Mouse (Mus musculus) left cerebral cortex, adult 6 months (tissue): ENCODE measurements around the gene Gm17402. TPM values are rescaled to one million over a fixed set of nuclear protein-coding genes. Genes with fewer than 3 reads are reported as not detected.

Experiments
- long read RNA-seq, 2 experiments: library from polyadenylated mRNA; unstranded; transcript quantifications; one replicate each; pipeline ENCODE4 v2.0.0; 2019 to 2020
- polyA plus RNA-seq: library from polyadenylated mRNA; unstranded; fragments of <200 nt; fragmentation: Nextera tagmentation; gene quantifications from 2 replicates; pipeline ENCODE4 v1.2.3, GENCODE M21; 2021

The Gm17402 gene
- polyA plus RNA-seq, result not detected in 2 replicates
- long read RNA-seq, experiment 1, result 0 reads
- long read RNA-seq, experiment 2, result 0 reads

GRCm38 (mm10) chr3:67375063-67375462 is at the start of gene Gm17402:
TSS of gene Gm17402 (minus strand) at chr3:67375163.

DNA sequence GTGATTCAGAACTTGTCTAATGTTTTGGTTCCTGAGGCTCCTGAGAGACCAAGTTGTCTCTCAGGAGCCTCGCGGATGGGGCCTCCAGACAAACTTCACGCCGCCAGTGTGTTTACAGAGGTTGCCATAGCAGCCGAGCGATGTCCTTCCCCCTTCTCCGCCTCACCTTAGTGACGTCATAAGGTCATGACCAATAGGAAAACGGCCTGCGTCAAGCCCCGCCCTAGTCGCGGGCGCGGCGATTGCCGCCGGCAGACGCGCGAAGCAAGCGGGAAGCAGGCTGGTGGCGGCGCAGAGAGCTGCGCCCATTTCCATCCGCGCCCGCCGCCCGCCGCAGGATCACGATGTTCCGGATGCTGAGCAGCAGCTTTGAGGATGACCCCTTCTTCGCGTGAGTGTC is 1.1 kb downstream of the Gm17402 start, which contains the start of gene Mlf1:
Gene Mlf1 (plus strand): TSS at position 226 of the 400 bp plus-strand sequence.

Other genes with a start within 250 kb of the Gm17402 start
- 1.9 and 3.6 TPM in 2 replicates for gene Mlf1, start 1.1 kb downstream of the Gm17402 start, polyA plus RNA-seq
- gene Gfm1, start 54.9 kb upstream of the Gm17402 start, polyA plus RNA-seq, result 32.8 and 36.4 TPM in 2 replicates
- 90.3 and 118 TPM in 2 replicates for gene Lxn, start 88.8 kb upstream of the Gm17402 start, polyA plus RNA-seq
- gene Rarres1, start 140.4 kb upstream of the Gm17402 start, polyA plus RNA-seq, result 1.7 and 2.7 TPM in 2 replicates
- gene Mfsd1, start 207.6 kb upstream of the Gm17402 start, polyA plus RNA-seq, result 31.9 and 38.1 TPM in 2 replicates